In genomic region chr13:76969386-76969785, GRCm38 (mm10) we compare ENCODE assay signal across 8 mouse cellular contexts.
DNase-seq lines count a peak whose midpoint lies in the region; ATAC-seq and TF ChIP-seq lines count a peak whose summit lies in the region.

No protein-coding gene starts in this region.

- H3K4me1 ChIP-seq in forebrain, embryonic 14.5 days (ENCODE audit: control insufficient read depth, insufficient read depth, low read length), result no peaks in the 10 kb centered on the region
- no peaks in the 10 kb centered on the region for H3K4me1 ChIP-seq in midbrain, embryonic 12.5 days

- peak; percentile 67 for TF ChIP-seq CTCF in gastrocnemius, adult 2 months (IDR thresholded peaks at IDR 0.05)

- no peaks in the 10 kb centered on the region for H3K9me3 ChIP-seq in forebrain, embryonic 14.5 days (replicated peaks; ENCODE audit: control insufficient read depth, low read length)
- no peaks in the 10 kb centered on the region for H3K9me3 ChIP-seq in midbrain, embryonic 12.5 days

- intact Hi-C loops in gastrocnemius, adult 2 months (cut with DNase I), result no loop called here

- ATAC-seq in forebrain, embryonic 14.5 days, result peak; percentile 90
- peak; percentile 38; the same call in 1 of the 2 replicates for ATAC-seq in midbrain, embryonic 12.5 days (ENCODE audit: low FRiP score, low read depth)
- no peak for ATAC-seq in erythroblast, adult 5-6 weeks (replicated peaks; ENCODE audit: low FRiP score, poor library complexity, severe bottlenecking)

- DNase-seq in gastrocnemius, adult 2 months, result peak; percentile 20
- no peak for DNase-seq in gastrocnemius, adult 18-20 months (ENCODE audit: low spot score)
- peak; percentile 61 for DNase-seq in 416B (ENCODE audit: low read depth)
- DNase-seq in brain, embryonic 18.5 days (ENCODE audit: low read depth, low spot score), result peak; percentile 32
- peak; percentile 86 for DNase-seq in forebrain, embryonic 14.5 days (ENCODE audit: low spot score)
- DNase-seq in layer of hippocampus, postnatal 14 days (ENCODE audit: low spot score in 2 of 2), result peak; percentile 46 to 65

- no peaks in the 10 kb centered on the region for H3K27me3 ChIP-seq in forebrain, embryonic 14.5 days (replicated peaks; ENCODE audit: control insufficient read depth, insufficient read depth, low read length)
- peaks cover 4% of the 10 kb centered on the region; the same call in 1 of the 2 replicates for H3K27me3 ChIP-seq in midbrain, embryonic 12.5 days

- no peaks in the 10 kb centered on the region for H3K36me3 ChIP-seq in forebrain, embryonic 14.5 days (ENCODE audit: control insufficient read depth, insufficient read depth, low read length)
- H3K36me3 ChIP-seq in midbrain, embryonic 12.5 days, result no peaks in the 10 kb centered on the region

- WGBS in forebrain, embryonic 14.5 days, result 0% methylated on average over 2 of the region's 2 CpGs
- 0% methylated on average over 2 of the region's 2 CpGs for WGBS in midbrain, embryonic 12.5 days

- no peak overlapping the region for H3K9ac ChIP-seq in forebrain, embryonic 14.5 days (ENCODE audit: low read length)
- H3K9ac ChIP-seq in midbrain, embryonic 12.5 days (replicated peaks), result no peak overlapping the region

- H3K27ac ChIP-seq in gastrocnemius, adult 2 months, result no peak overlapping the region
- H3K27ac ChIP-seq in forebrain, embryonic 14.5 days (ENCODE audit: low read depth, low read length), result no peak overlapping the region
- no peak overlapping the region for H3K27ac ChIP-seq in midbrain, embryonic 12.5 days (replicated peaks)

- no peak overlapping the region for H3K4me2 ChIP-seq in forebrain, embryonic 14.5 days (ENCODE audit: low read length)
- H3K4me2 ChIP-seq in midbrain, embryonic 12.5 days (replicated peaks), result no peak overlapping the region

- H3K4me3 ChIP-seq in gastrocnemius, adult 2 months, result no peak overlapping the region
- no peak overlapping the region for H3K4me3 ChIP-seq in forebrain, embryonic 14.5 days (ENCODE audit: low read depth, low read length)
- no peak overlapping the region for H3K4me3 ChIP-seq in midbrain, embryonic 12.5 days
